Mouse (Mus musculus): ENCODE data around the gene Apobec2. TPM values are rescaled to one million over a fixed set of nuclear protein-coding genes. Genes with fewer than 3 reads are reported as not detected.

Gene Apobec2
- polyA plus RNA-seq, 1 experiment from 2014 or later = not detected

DNA sequence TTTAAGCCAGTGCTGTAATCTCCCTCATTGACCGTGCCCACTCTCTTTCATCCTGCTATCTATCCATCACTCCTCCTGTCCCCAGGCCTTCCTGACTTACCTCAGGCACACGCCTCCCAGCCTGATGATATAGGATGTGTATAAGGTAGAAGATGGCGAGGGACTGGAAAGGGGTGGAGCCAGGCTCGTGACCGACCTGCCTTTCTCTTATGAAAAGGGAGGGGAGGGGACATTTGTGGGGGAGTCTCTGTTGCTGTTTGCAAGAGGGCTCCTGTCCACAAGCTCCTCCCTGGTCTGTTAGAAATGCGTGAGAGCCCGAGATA, 18.6 kb upstream of the Apobec2 start, which contains the start of gene Tspo2:
TSS of gene Tspo2 (minus strand) at position 170 of the 323 bp plus-strand sequence.
- Histone ChIP-seq H3K27ac (no peak within 1 kb of the TSS), H3K79me2 (ENCODE audit: inconsistent target) (no peaks in the 10 kb centered on the region), H3K36me3 (ENCODE audit: inconsistent target) (no peaks in the 10 kb centered on the region), H3K4me3 (ENCODE audit: inconsistent target) (no peak within 1 kb of the TSS)
- WGBS (ENCODE audit: missing documents) = 66% methylated on average over 7 of the region's 7 CpGs

DNA sequence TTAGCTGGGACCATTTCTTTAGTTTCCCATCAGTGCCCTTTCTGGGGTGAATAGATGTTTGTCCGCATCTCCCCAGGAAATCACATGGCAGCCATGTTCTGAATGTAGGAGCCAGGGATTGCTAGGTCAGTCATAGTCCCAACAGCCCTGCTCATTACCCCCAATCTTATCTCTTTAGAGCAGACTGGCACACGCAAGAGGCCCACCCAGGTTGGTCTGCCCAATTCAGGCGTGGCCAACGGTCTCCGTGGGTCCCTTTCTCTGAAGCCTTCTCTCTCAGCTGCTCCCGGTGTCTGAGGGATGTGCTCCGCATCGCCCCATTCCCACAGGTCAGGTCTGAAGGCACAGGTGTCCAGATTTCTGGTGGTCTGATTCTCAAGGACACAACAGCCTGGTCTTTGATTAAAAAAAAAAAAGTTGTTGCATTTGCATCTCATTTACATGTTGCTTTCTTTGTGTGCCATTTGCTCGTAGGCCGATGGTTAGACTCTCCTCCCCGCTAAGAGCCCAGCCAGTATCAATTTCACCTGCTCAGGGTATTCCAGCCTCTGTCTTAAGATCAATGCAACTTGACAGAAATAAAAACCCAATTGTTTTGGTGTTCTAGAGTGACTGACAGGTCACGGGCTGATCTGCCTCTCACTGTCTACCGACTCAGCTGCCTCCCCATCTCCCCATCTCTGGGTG, 18.1 kb upstream of the Apobec2 start:
- Histone ChIP-seq H3K27ac (no peak overlapping the region), H3K36me3 (ENCODE audit: inconsistent target) (no peaks in the 10 kb centered on the region), H3K4me3 (ENCODE audit: inconsistent target) (no peak overlapping the region), H3K79me2 (ENCODE audit: inconsistent target) (no peaks in the 10 kb centered on the region)
- WGBS (ENCODE audit: missing documents) = 88% methylated on average over 13 of the region's 13 CpGs

GRCm38 (mm10) chr17:48447675-48448074, 14.9 kb upstream of the Apobec2 start:
- Histone ChIP-seq H3K4me3 (ENCODE audit: inconsistent target) (no peak overlapping the region), H3K27ac (no peak overlapping the region), H3K36me3 (ENCODE audit: inconsistent target) (no peaks in the 10 kb centered on the region), H3K79me2 (ENCODE audit: inconsistent target) (no peaks in the 10 kb centered on the region)
- 57% methylated on average over 8 of the region's 8 CpGs for WGBS (ENCODE audit: missing documents)

GRCm38 (mm10) chr17:48443542-48444145, 10.9 kb upstream of the Apobec2 start:
- 93% methylated on average over 16 of the region's 16 CpGs for WGBS (ENCODE audit: missing documents)
- H3K79me2 ChIP-seq (ENCODE audit: inconsistent target) = no peaks in the 10 kb centered on the region
- H3K27ac ChIP-seq = no peak overlapping the region
- H3K36me3 ChIP-seq (ENCODE audit: inconsistent target) = no peaks in the 10 kb centered on the region
- no peak overlapping the region for H3K4me3 ChIP-seq (ENCODE audit: inconsistent target)

GRCm38 (mm10) chr17:48442745-48443457, 10.2 kb upstream of the Apobec2 start:
- 78% methylated on average over 7 of the region's 7 CpGs for WGBS (ENCODE audit: missing documents)
- Histone ChIP-seq H3K4me3 (ENCODE audit: inconsistent target) (no peak overlapping the region), H3K27ac (no peak overlapping the region), H3K79me2 (ENCODE audit: inconsistent target) (no peaks in the 10 kb centered on the region), H3K36me3 (ENCODE audit: inconsistent target) (no peaks in the 10 kb centered on the region)

GRCm38 (mm10) chr17:48437421-48437911, 4.7 kb upstream of the Apobec2 start:
- WGBS (ENCODE audit: missing documents) = 90% methylated on average over 7 of the region's 7 CpGs
- Histone ChIP-seq H3K4me3 (ENCODE audit: inconsistent target) (no peak overlapping the region), H3K27ac (no peak overlapping the region), H3K36me3 (ENCODE audit: inconsistent target) (no peaks in the 10 kb centered on the region), H3K79me2 (ENCODE audit: inconsistent target) (no peaks in the 10 kb centered on the region)

GRCm38 (mm10) chr17:48436487-48436886, 3.8 kb upstream of the Apobec2 start:
- Histone ChIP-seq H3K27ac (no peak overlapping the region), H3K4me3 (ENCODE audit: inconsistent target) (no peak overlapping the region), H3K36me3 (ENCODE audit: inconsistent target) (no peaks in the 10 kb centered on the region), H3K79me2 (ENCODE audit: inconsistent target) (no peaks in the 10 kb centered on the region)
- WGBS (ENCODE audit: missing documents) = 100% methylated on average over 1 of the region's 1 CpGs

GRCm38 (mm10) chr17:48434479-48434878, 1.7 kb upstream of the Apobec2 start:
- H3K27ac ChIP-seq = no peak overlapping the region
- H3K36me3 ChIP-seq (ENCODE audit: inconsistent target) = no peaks in the 10 kb centered on the region
- H3K4me3 ChIP-seq (ENCODE audit: inconsistent target) = no peak overlapping the region
- H3K79me2 ChIP-seq (ENCODE audit: inconsistent target) = no peaks in the 10 kb centered on the region
- 96% methylated on average over 5 of the region's 5 CpGs for WGBS (ENCODE audit: missing documents)

- no peaks in the 10 kb centered on the region for H3K36me3 ChIP-seq (ENCODE audit: inconsistent target)
- WGBS (ENCODE audit: missing documents) = 89% methylated on average over 6 of the region's 6 CpGs
- H3K79me2 ChIP-seq (ENCODE audit: inconsistent target) = no peaks in the 10 kb centered on the region
- no peak overlapping the region for H3K4me3 ChIP-seq (ENCODE audit: inconsistent target)
- no peak overlapping the region for H3K27ac ChIP-seq
Observed at GRCm38 (mm10) chr17:48433689-48434330, 1.1 kb upstream of the Apobec2 start.

- 91% methylated on average over 20 of the region's 20 CpGs for WGBS (ENCODE audit: missing documents)
Observed at GRCm38 (mm10) chr17:48433006-48433655, 401 bp upstream of the Apobec2 start.

GRCm38 (mm10) chr17:48431054-48431453, 1.7 kb downstream of the Apobec2 start:
- H3K27ac ChIP-seq = no peak overlapping the region
- WGBS (ENCODE audit: missing documents) = 81% methylated on average over 5 of the region's 5 CpGs
- no peak overlapping the region for H3K4me3 ChIP-seq (ENCODE audit: inconsistent target)
- H3K79me2 ChIP-seq (ENCODE audit: inconsistent target) = no peaks in the 10 kb centered on the region
- no peaks in the 10 kb centered on the region for H3K36me3 ChIP-seq (ENCODE audit: inconsistent target)

More at GRCm38 (mm10) chr17:48433006-48433655, 401 bp upstream of the Apobec2 start:
- H3K4me3 ChIP-seq (ENCODE audit: inconsistent target) = no peak overlapping the region
- no peaks in the 10 kb centered on the region for H3K36me3 ChIP-seq (ENCODE audit: inconsistent target)
- H3K27ac ChIP-seq = no peak overlapping the region
- H3K79me2 ChIP-seq (ENCODE audit: inconsistent target) = no peaks in the 10 kb centered on the region

- H3K27ac ChIP-seq = no peak overlapping the region
- no peaks in the 10 kb centered on the region for H3K79me2 ChIP-seq (ENCODE audit: inconsistent target)
- no peak overlapping the region for H3K4me3 ChIP-seq (ENCODE audit: inconsistent target)
- H3K36me3 ChIP-seq (ENCODE audit: inconsistent target) = no peaks in the 10 kb centered on the region
- 55% methylated on average over 5 of the region's 5 CpGs for WGBS (ENCODE audit: missing documents)
Observed at GRCm38 (mm10) chr17:48430394-48430793, 2.3 kb downstream of the Apobec2 start.

DNA sequence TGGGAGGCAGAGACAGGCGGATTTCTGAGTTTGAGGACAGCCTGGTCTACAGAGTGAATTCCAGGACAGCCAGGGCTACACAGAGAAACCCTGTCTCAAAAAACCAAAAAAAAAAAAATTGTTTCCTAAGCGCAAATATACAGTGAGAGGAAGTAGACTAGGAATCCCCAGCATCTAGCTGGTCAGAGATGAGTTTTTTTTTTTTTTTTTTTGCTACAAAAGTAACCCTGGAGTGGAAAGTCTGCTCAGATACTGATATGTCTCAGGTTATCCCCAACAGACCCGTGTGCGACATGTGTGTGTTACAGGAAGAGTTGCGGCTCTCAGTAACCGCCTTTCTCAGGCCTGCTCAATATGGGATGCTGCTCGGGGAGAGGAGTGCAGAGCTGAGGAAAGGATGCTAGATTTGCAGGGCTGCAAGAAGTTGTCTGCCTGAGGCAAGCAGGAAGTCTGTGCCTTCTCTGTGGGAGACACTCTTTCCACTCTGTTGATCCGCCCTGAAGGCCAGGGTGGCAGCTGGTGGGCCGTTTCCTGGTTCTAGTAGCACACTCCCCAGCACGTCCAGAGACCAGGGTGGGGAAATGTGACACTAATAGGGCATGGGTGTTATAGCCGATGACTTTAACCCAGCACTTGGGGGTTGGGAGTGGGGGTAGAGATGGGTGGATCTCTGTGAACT, 4.7 kb downstream of the Apobec2 start:
- Histone ChIP-seq H3K36me3 (ENCODE audit: inconsistent target) (no peaks in the 10 kb centered on the region), H3K79me2 (ENCODE audit: inconsistent target) (no peaks in the 10 kb centered on the region), H3K27ac (no peak overlapping the region), H3K4me3 (ENCODE audit: inconsistent target) (no peak overlapping the region)
- 47% methylated on average over 11 of the region's 11 CpGs for WGBS (ENCODE audit: missing documents)
